Mouse (Mus musculus): Measurements from ENCODE around the gene Ksr2.

DNA sequence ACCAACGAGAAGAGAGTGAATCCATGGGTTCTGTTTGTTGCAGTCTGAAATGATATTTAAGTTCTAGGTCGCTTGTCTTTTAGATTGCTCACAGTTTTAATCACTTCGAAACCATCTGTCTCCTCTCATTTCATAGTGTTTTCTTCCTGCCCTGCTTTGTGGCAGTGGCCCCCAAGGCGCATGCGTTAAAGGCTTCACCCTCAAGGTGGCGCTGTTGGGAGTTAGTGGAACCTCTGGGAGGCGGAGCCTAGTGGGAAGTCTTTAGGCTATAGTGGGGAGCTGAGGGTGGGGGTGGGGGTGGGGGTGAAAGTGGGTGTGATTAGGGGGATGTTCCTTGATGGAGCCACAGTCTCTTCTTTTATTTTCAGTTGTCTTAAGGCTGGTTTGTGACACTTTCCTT lies 214.6 kb downstream of the Ksr2 start:
- no peak for TF ChIP-seq CTCF (IDR thresholded peaks at IDR 0.05; ENCODE audit: low read depth, low read length)
- no peak for TF ChIP-seq GATA1 (IDR thresholded peaks at IDR 0.05; ENCODE audit: borderline replicate concordance, low read length)
- no peak for TF ChIP-seq TAL1 (conservative IDR thresholded peaks at IDR 0.05; ENCODE audit: low read depth, low read length)
- TF ChIP-seq POLR2AphosphoS5 (IDR thresholded peaks at IDR 0.05; ENCODE audit: insufficient replicate concordance, low read depth, low read length), result no peak
- no peak for TF ChIP-seq GATA2 (IDR thresholded peaks at IDR 0.05; ENCODE audit: borderline replicate concordance, low read depth, low read length)

Data from G1E (cell line).